Mouse (Mus musculus): ENCODE measurements around the gene Tns3.

DNA sequence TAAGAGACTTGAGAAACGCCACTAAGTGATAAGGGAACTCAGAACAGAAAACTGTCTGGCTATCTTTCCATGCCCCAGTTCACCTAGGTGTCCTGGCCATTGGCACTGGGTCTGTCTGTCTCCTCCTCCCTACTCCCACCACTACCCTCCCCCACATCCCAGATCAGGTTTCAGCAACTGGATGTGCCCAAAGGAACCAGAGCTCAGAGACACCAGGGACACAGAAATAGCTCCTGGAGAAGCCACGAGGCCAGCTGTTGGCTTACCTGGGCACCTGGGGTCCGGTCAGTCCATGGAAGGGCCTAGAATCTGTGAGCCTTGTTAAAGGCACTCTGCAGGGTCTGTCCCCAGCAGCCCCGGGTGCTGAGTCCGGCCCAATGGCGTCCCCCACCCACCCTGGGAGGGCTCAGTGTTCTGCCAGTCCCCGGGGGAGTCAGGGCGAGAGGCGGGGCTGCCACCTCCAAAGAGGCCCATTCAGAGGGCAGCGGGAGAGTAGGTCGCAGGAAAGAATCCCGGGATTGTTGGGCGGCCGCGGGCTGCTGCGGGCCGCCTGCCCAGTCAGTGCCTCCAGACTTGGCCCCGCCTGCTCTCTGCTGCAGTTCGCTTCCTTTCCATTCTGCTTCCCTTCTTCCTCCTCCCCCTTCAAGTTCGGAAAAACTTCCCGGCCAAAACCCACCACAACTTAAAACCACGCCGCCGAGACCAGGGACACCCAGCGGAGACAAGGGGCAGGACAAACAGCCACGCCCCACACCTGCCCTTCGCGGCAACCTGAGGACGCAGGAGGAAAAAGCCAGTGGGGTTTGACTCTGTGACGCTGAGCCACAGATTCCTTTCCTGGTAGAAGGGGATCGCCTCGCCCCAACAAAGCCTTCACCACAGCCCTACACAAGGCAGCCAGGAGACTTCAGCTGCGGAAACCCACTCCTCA lies 195.9 kb downstream of the Tns3 start:
- no peak for TF ChIP-seq CTCF (IDR thresholded peaks at IDR 0.05; ENCODE audit: insufficient read depth, low read depth, low read length)
- TF ChIP-seq POLR2A (IDR thresholded peaks at IDR 0.05; ENCODE audit: insufficient read depth, low read depth, low read length), result no peak
